Mouse (Mus musculus): ENCODE data around the gene Cth. TPM values are rescaled to one million over a fixed set of nuclear protein-coding genes. Genes with fewer than 3 reads are reported as not detected.

Gene Cth
- polyA plus RNA-seq (2015; fragmentation: Nextera tagmentation; extraction: Ambion mirVana): 9.2 and 10.5 TPM in 2 replicates

DNA sequence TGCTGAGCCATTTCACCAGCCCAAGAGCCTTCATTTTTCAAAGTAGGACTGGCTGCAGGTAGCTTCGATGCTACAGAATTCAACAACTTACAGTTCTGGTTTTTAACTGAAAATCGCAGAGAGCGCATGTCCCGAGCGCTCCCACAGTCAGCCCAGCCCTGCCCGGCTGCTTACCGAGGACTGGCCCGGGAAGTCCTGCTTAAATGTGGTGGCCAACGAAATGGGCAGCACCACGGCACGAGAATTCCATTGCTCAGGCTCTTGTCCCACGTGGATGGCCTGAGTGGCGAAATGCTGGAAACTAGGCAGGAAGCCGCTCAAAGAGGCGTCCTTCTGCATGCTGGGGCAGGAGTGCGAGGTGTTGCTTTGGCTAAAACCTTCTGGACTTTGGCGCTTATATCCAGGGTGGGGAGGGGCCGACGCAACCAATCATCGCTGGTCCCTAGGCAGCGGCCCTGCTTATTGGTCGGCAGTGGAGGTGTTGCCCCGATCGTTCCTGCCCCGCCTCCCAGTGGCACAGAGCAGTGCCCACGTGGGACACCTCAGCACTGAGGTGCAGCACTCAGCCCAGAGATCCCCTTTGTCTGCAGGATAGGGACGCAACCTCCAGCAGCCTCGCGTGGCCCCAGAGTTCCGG, at the start of gene Cth:
Gene Cth (minus strand): TSS at position 386 of the 637 bp plus-strand sequence.
- Histone ChIP-seq H3K9me3 (no peaks in the 10 kb centered on the region), H3K4me3 (peak within 1 kb of the TSS; percentile 54), H3K4me1 (peaks cover 10% of the 10 kb centered on the region), H3K4me2 (peak within 1 kb of the TSS; percentile 95), H3K36me3 (no peaks in the 10 kb centered on the region), H3K27me3 (peaks cover 7% of the 10 kb centered on the region; the same call in 1 of the 2 replicates), H3K27ac (peak within 1 kb of the TSS; percentile 61; the same call in 1 of the 2 replicates), H3K9ac (peak within 1 kb of the TSS; percentile 41)
- peak; percentile 98 for ATAC-seq (ENCODE audit: borderline replicate concordance, extremely low read depth, low FRiP score, low TSS enrichment)
- WGBS: under 1% methylated on average over 30 of the region's 30 CpGs

DNA sequence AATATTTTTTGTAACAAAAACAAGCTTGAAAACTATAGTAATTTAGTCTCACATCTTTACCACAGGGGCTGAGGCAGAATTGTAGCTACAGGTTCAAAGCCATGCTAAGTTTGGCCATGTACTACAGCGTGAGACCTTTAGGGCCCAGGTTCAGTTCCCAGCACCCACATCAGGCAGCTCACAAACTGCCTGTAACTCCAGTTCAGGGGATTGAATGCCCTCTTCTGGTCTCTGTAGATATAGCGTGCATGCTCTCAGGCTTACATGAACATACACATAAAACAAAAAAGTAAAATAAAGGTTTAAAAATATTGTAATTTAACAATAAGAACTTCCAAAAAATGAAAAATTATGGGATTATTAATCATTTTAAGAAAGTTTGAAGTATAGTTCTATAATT, 48.4 kb upstream of the Cth start:
- Histone ChIP-seq H3K4me3 (no peak overlapping the region), H3K9ac (no peak overlapping the region), H3K4me1 (no peaks in the 10 kb centered on the region), H3K9me3 (no peaks in the 10 kb centered on the region), H3K4me2 (no peak overlapping the region), H3K36me3 (0 out of 2 replicates have a peak, but pooled peaks cover 2% of the 10 kb centered on the region), H3K27me3 (no peaks in the 10 kb centered on the region), H3K27ac (no peak overlapping the region)
- ATAC-seq (ENCODE audit: borderline replicate concordance, extremely low read depth, low FRiP score, low TSS enrichment): no peak
- 94% methylated on average over 2 of the region's 2 CpGs for WGBS

DNA sequence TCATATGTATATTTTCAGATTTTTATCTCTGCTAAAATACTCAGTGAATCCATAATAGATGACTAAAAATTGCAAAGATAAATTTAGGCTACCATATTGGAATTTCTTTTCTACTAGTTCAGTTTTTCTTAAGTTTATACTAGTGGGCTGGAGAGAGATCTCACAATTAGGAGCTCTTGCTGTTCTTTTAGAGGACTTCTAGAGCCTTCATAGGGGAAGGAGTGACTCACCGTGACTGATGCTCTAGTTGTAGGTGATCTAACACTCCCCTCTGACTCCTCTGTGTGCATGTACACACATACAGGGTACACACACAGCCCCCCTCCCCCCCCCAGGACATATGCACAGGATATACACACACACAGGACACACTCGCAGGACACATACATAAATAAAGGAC, 46.3 kb upstream of the Cth start:
- H3K4me3 ChIP-seq: no peak overlapping the region
- WGBS: 93% methylated on average over 2 of the region's 2 CpGs
- no peaks in the 10 kb centered on the region for H3K9me3 ChIP-seq
- 0 out of 2 replicates have a peak, but pooled peaks cover 2% of the 10 kb centered on the region for H3K36me3 ChIP-seq
- H3K27ac ChIP-seq: no peak overlapping the region
- ATAC-seq (ENCODE audit: borderline replicate concordance, extremely low read depth, low FRiP score, low TSS enrichment): no peak
- H3K27me3 ChIP-seq: no peaks in the 10 kb centered on the region
- no peak overlapping the region for H3K9ac ChIP-seq
- H3K4me2 ChIP-seq: no peak overlapping the region
- no peaks in the 10 kb centered on the region for H3K4me1 ChIP-seq

DNA sequence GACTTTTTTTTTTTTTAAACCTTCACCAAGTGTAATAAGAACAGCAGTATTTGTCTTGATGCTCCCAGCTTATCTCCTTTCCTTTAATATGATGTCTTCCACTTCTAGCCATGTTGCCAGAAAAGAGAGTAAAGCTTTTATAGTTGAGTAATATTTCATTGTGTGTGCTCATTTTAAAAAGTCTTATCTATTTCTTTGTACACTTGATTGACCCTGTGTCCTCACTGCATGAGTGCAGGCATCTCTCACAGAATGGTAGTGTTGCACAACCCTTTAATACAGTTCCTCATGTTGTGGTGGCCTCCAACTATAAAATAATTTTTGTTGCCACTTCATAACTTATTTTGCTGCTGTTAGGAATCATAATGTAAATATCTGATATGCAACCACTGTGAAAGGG, 32.4 kb upstream of the Cth start:
- Histone ChIP-seq H3K27ac (no peak overlapping the region), H3K9ac (no peak overlapping the region), H3K9me3 (no peaks in the 10 kb centered on the region), H3K4me1 (no peaks in the 10 kb centered on the region), H3K4me2 (no peak overlapping the region), H3K36me3 (peaks cover 5% of the 10 kb centered on the region; the same call in 1 of the 2 replicates), H3K27me3 (no peaks in the 10 kb centered on the region), H3K4me3 (no peak overlapping the region)
- no peak for ATAC-seq (ENCODE audit: borderline replicate concordance, extremely low read depth, low FRiP score, low TSS enrichment)

DNA sequence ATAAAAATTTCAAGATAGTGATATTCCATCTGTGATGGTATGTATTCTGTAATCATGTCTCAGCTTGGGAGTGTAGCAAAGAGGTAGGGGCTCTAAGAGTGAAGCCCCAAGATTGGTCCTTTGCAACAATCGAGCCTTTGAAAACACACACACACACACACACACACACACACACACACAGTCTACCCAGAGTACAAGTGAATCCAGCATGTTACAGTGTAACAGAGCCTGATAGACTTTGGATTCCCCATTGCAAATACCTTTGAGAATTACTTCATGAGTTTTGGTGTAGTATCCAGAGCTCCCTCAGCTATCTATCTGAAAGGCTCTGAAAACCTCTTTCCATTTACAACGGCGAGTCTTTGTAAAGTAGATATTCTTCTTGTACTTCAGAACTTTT, 31.3 kb upstream of the Cth start:
- ATAC-seq (ENCODE audit: borderline replicate concordance, extremely low read depth, low FRiP score, low TSS enrichment): no peak
- Histone ChIP-seq H3K36me3 (no peaks in the 10 kb centered on the region), H3K9ac (no peak overlapping the region), H3K4me2 (no peak overlapping the region), H3K4me1 (no peaks in the 10 kb centered on the region), H3K9me3 (no peaks in the 10 kb centered on the region), H3K27ac (no peak overlapping the region), H3K27me3 (no peaks in the 10 kb centered on the region), H3K4me3 (no peak overlapping the region)
- 86% methylated on average over 3 of the region's 3 CpGs for WGBS

- no peaks in the 10 kb centered on the region for H3K9me3 ChIP-seq
- H3K9ac ChIP-seq: no peak overlapping the region
- WGBS: 88% methylated on average over 2 of the region's 2 CpGs
- no peaks in the 10 kb centered on the region for H3K36me3 ChIP-seq
- H3K4me1 ChIP-seq: no peaks in the 10 kb centered on the region
- no peak overlapping the region for H3K27ac ChIP-seq
- no peaks in the 10 kb centered on the region for H3K27me3 ChIP-seq
- ATAC-seq (ENCODE audit: borderline replicate concordance, extremely low read depth, low FRiP score, low TSS enrichment): no peak
- no peak overlapping the region for H3K4me3 ChIP-seq
- no peak overlapping the region for H3K4me2 ChIP-seq
Observed at GRCm38 (mm10) chr3:157955466-157955865, 30.6 kb upstream of the Cth start.

DNA sequence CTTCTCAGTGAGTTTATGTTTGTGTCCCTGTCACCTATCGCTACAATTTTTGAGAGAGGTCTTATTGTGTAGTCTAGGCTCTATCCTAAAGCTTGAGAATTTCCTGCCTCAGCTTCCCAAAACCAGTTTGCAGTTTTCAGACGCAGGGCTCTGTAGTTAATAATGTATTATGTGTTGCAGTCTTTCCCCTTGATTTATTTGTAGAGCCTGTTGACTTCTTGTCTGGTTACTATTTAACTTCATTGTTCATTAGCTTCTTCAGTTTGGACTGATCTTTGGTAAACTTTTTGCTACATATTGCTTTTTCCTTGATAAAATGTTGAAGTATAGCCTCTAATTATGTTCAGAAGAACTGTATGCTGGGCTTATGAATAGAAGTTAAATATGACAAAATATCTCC, 27.8 kb upstream of the Cth start:
- WGBS: 80% methylated on average over 2 of the region's 2 CpGs
- Histone ChIP-seq H3K27ac (no peak overlapping the region), H3K9ac (no peak overlapping the region), H3K36me3 (no peaks in the 10 kb centered on the region), H3K27me3 (no peaks in the 10 kb centered on the region), H3K4me2 (no peak overlapping the region), H3K9me3 (no peaks in the 10 kb centered on the region), H3K4me3 (no peak overlapping the region), H3K4me1 (peaks cover 4% of the 10 kb centered on the region; the same call in 1 of the 2 replicates)
- ATAC-seq (ENCODE audit: borderline replicate concordance, extremely low read depth, low FRiP score, low TSS enrichment): no peak

DNA sequence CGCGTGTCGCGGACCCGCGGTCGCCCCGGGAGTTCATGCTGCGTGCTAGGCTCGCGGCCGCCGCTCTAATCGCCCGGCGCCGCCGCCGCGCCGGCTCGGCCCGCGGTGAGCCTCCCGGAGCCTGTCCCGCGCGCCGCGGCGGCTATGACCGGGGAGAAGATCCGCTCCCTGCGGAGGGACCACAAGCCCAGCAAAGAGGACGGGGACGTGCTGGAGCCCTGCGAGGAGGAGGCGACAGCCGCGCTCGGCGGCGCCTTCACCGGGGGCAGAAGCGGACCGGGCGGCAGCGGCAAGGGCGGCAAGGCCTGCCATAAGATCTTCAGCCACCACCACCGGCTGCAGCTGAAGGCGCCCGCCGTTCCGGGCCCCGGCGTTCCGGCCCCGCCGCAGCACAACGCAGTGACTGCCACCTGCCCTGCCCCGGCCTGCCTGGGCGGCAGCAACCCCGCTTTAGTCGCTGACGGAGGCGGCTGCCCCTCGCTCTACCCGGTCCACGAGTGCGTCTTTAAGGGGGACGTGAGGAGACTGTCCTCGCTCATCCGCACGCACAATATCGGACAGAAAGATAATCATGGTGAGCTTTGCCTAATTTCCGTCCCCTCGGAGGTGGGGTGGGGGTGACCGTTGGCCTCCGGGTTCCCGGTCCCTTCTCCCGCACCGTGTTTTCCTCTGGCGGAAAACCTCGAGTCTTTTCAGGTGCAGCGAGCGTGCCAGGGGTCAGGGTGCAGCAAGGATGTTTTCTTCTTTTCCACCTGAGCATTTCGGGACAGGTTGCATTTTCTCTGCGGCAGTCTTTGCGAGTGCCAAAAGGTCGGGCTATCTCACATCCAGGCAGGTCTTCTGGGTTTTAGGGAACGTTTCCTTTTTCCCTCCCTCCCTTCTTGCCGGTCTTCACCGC, 22.8 kb upstream of the Cth start:
- H3K9ac ChIP-seq: peak overlapping the region; percentile 95
- H3K9me3 ChIP-seq: no peaks in the 10 kb centered on the region
- H3K36me3 ChIP-seq: no peaks in the 10 kb centered on the region
- peaks cover 4% of the 10 kb centered on the region for H3K4me1 ChIP-seq
- peak overlapping the region; percentile 98 for H3K27ac ChIP-seq
- peak; percentile 75 for ATAC-seq (ENCODE audit: borderline replicate concordance, extremely low read depth, low FRiP score, low TSS enrichment)
- H3K27me3 ChIP-seq: peaks cover under 1% of the 10 kb centered on the region; the same call in 1 of the 2 replicates
- H3K4me3 ChIP-seq: peak overlapping the region; percentile 98
- WGBS: under 1% methylated on average over 93 of the region's 93 CpGs
- H3K4me2 ChIP-seq: peak overlapping the region; percentile 91

- peak; percentile 98 for ATAC-seq (ENCODE audit: borderline replicate concordance, extremely low read depth, low FRiP score, low TSS enrichment)
- WGBS: 0% methylated on average over 45 of the region's 45 CpGs
- H3K4me1 ChIP-seq: peaks cover 4% of the 10 kb centered on the region
- peak within 1 kb of the TSS; percentile 98 for H3K27ac ChIP-seq
- peak within 1 kb of the TSS; percentile 91 for H3K4me2 ChIP-seq
- peak within 1 kb of the TSS; percentile 98 for H3K4me3 ChIP-seq
- peak within 1 kb of the TSS; percentile 95 for H3K9ac ChIP-seq
- no peaks in the 10 kb centered on the region for H3K9me3 ChIP-seq
- H3K36me3 ChIP-seq: no peaks in the 10 kb centered on the region
- peaks cover 3% of the 10 kb centered on the region; the same call in 1 of the 2 replicates for H3K27me3 ChIP-seq
Observed at GRCm38 (mm10) chr3:157946843-157947358, 22.0 kb upstream of the Cth start, which contains the start of gene Ankrd13c. Ankrd13c (plus strand) TSS chr3:157947239.

DNA sequence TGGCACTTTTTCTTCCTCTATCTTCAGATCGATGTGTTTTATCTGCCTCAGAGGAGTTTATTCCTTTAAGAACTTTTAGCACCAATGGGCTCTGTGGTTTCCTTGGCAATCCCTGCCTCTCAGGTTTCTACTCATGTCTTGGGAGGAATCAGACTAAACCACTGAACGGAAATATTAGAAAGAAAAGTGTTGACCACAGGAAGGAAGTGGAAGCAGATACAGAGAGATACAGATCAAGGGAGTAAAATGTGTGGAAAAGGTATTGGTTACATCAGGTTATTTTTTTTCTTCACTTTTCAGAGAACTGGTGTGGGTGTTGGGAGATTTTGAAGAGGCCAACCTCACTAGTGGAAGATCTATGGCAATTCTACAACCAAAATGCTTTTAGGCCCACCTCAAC, 13.7 kb upstream of the Cth start:
- no peaks in the 10 kb centered on the region for H3K9me3 ChIP-seq
- no peak overlapping the region for H3K4me3 ChIP-seq
- H3K27me3 ChIP-seq: peaks cover 3% of the 10 kb centered on the region; the same call in 1 of the 2 replicates
- no peak overlapping the region for H3K4me2 ChIP-seq
- no peak for ATAC-seq (ENCODE audit: borderline replicate concordance, extremely low read depth, low FRiP score, low TSS enrichment)
- H3K27ac ChIP-seq: no peak overlapping the region
- WGBS: 73% methylated on average over 2 of the region's 2 CpGs
- H3K9ac ChIP-seq: no peak overlapping the region
- no peaks in the 10 kb centered on the region for H3K4me1 ChIP-seq
- no peaks in the 10 kb centered on the region for H3K36me3 ChIP-seq

DNA sequence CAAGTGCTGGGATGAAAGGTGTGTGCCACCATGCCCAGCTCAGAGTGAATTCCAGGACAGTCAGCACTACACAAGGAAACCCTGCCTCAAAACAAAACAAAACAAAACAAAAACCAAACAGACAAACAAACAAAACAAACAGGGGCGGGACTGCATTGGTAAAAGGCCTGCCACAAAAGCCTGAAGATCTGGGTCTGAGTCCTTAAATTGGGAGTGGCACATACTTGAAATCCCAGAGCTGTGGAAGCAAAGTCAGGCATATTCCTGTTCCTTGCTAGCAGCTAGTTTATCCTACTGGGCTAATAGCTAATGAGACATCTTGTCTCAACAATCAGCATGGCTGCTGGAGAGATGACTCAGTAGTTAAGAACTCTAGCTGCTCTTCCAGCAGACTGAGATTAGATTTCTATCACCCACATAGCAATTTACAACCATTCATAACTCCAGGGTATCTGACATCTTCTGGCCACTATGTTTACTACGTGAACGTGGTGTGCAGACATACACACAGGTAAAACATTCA, 9.5 kb upstream of the Cth start:
- Histone ChIP-seq H3K36me3 (no peaks in the 10 kb centered on the region), H3K4me3 (no peak overlapping the region), H3K9me3 (no peaks in the 10 kb centered on the region), H3K4me1 (no peaks in the 10 kb centered on the region), H3K27me3 (no peaks in the 10 kb centered on the region), H3K4me2 (no peak overlapping the region), H3K27ac (no peak overlapping the region), H3K9ac (no peak overlapping the region)
- no peak for ATAC-seq (ENCODE audit: borderline replicate concordance, extremely low read depth, low FRiP score, low TSS enrichment)
- 68% methylated on average over 3 of the region's 3 CpGs for WGBS
